Mouse (Mus musculus) CH12.LX (cell line): ENCODE data around the gene Ppp6r1. TPM values are rescaled to one million over a fixed set of nuclear protein-coding genes. Genes with fewer than 3 reads are reported as not detected.

Experiments
- DNase-seq: peaks from one replicate; pipeline ENCODE4 v3.0.0-alpha.2; 2013; ENCODE audit errors: extremely low read depth
- H3K27ac ChIP-seq: 2 replicates; pipeline ENCODE4 v1.5.1; 2012; ENCODE audit warnings: low read depth, mild to moderate bottlenecking, control low read depth, moderate library complexity; ENCODE audit not compliant: insufficient read depth
- H3K27me3 ChIP-seq: replicated peaks from 2 replicates; pipeline ENCODE3; 2012; ENCODE audit warnings: inconsistent platforms
- H3K36me3 ChIP-seq, 2 experiments: replicated peaks in 1 of 2; 2 replicates each; pipeline versions ENCODE3 to v1.6.1; 2012; ENCODE audit warnings: inconsistent platforms in 1 of 2, low read length in 1 of 2, mild to moderate bottlenecking in 1 of 2, mixed read lengths in 1 of 2, moderate library complexity in 1 of 2; ENCODE audit not compliant: control insufficient read depth in 1 of 2, insufficient read depth in 1 of 2
- H3K4me1 ChIP-seq, 2 experiments: 2 replicates each; pipeline ENCODE4 v1.6.1; 2012; ENCODE audit warnings: inconsistent platforms in 1 of 2, moderate library complexity in 1 of 2; ENCODE audit not compliant: insufficient read depth in 2 of 2, control insufficient read depth in 1 of 2
- H3K4me2 ChIP-seq: 2 replicates; pipeline ENCODE4 v1.6.1; 2012; ENCODE audit warnings: low read depth, mild to moderate bottlenecking, control low read depth; ENCODE audit not compliant: poor library complexity, insufficient read depth, severe bottlenecking
- H3K4me3 ChIP-seq, 3 experiments: fragments of 150-350 bp in 1 of 3; sonication (generic) in 1 of 3; replicated peaks in 1 of 3; 2 replicates each; pipeline versions ENCODE3 to v1.5.1; 2011 to 2012; ENCODE audit warnings: low read depth in 2 of 3, low read length in 2 of 3, mild to moderate bottlenecking in 2 of 3, moderate library complexity in 2 of 3, control low read depth in 1 of 3, improper control_type of control experiment in 1 of 3, inconsistent platforms in 1 of 3, mixed read lengths in 1 of 3; ENCODE audit not compliant: poor library complexity in 1 of 3
- H3K79me2 ChIP-seq: replicated peaks from 2 replicates; pipeline ENCODE4 v1.6.1; 2012; ENCODE audit warnings: mild to moderate bottlenecking, moderate library complexity; ENCODE audit not compliant: control insufficient read depth, poor library complexity, insufficient read depth, severe bottlenecking; ENCODE audit errors: extremely low read depth
- H3K9ac ChIP-seq: 2 replicates; pipeline ENCODE4 v1.6.1; 2012; ENCODE audit warnings: low read depth, mild to moderate bottlenecking, control low read depth, moderate library complexity; ENCODE audit not compliant: insufficient read depth
- H3K9me3 ChIP-seq: replicated peaks from 2 replicates; pipeline ENCODE3; 2012; ENCODE audit warnings: low read length, inconsistent platforms, mixed read lengths
- CHD1 ChIP-seq: IDR thresholded peaks from 2 replicates; pipeline ENCODE4 v1.6.1; 2012; ENCODE audit warnings: low read depth, low read length, improper control_type of control experiment, inconsistent platforms
- CTCF ChIP-seq, 2 experiments: IDR thresholded peaks in 1 of 2; conservative IDR thresholded peaks in 1 of 2; 2 replicates each; pipeline ENCODE4 v1.5.1; 2011 to 2012; ENCODE audit warnings: low read depth in 2 of 2, low read length in 2 of 2, improper control_type of control experiment in 1 of 2, inconsistent platforms in 1 of 2, mild to moderate bottlenecking in 1 of 2, moderate library complexity in 1 of 2
- E2F4 ChIP-seq: IDR thresholded peaks from 2 replicates; pipeline ENCODE4 v1.6.1; 2011; ENCODE audit warnings: low read depth, low read length, improper control_type of control experiment; ENCODE audit not compliant: insufficient replicate concordance
- ETS1 ChIP-seq: conservative IDR thresholded peaks from 2 replicates; pipeline ENCODE4 v1.6.1; 2012; ENCODE audit warnings: low read depth, mild to moderate bottlenecking, inconsistent platforms, low read length, improper control_type of control experiment, moderate library complexity
- HCFC1 ChIP-seq: IDR thresholded peaks from 2 replicates; pipeline ENCODE4 v1.6.1; 2012; ENCODE audit warnings: low read depth, mild to moderate bottlenecking, inconsistent platforms, low read length, improper control_type of control experiment
- IRF4 ChIP-seq: IDR thresholded peaks from 2 replicates; pipeline ENCODE4 v1.6.1; 2014; ENCODE audit warnings: low read depth, mild to moderate bottlenecking, inconsistent platforms, low read length, improper control_type of control experiment
- JUN ChIP-seq: IDR thresholded peaks from 2 replicates; pipeline ENCODE4 v1.6.1; 2011; ENCODE audit warnings: low read depth, mild to moderate bottlenecking, low read length, improper control_type of control experiment, moderate library complexity; ENCODE audit not compliant: insufficient read depth
- MAX ChIP-seq: IDR thresholded peaks from 2 replicates; pipeline ENCODE4 v1.6.1; 2011; ENCODE audit warnings: low read length, improper control_type of control experiment
- MXI1 ChIP-seq: IDR thresholded peaks from 2 replicates; pipeline ENCODE4 v1.6.1; 2011; ENCODE audit warnings: mild to moderate bottlenecking, low read depth, low read length, improper control_type of control experiment
- NRF1 ChIP-seq: IDR thresholded peaks from 2 replicates; pipeline ENCODE4 v1.6.1; 2014; ENCODE audit warnings: low read depth, mild to moderate bottlenecking, inconsistent platforms, low read length, improper control_type of control experiment, moderate library complexity
- PAX5 ChIP-seq: IDR thresholded peaks from 2 replicates; pipeline ENCODE4 v1.6.1; 2012; ENCODE audit warnings: low read length, inconsistent platforms, mixed read lengths
- RAD21 ChIP-seq: IDR thresholded peaks from 2 replicates; pipeline ENCODE4 v1.6.1; 2011; ENCODE audit warnings: low read depth, mild to moderate bottlenecking, low read length, improper control_type of control experiment, moderate library complexity
- SIN3A ChIP-seq: IDR thresholded peaks from 2 replicates; pipeline ENCODE4 v1.6.1; 2012; ENCODE audit warnings: low read length, improper control_type of control experiment, inconsistent platforms
- SMC3 ChIP-seq: IDR thresholded peaks from 2 replicates; pipeline ENCODE4 v1.6.1; 2011; ENCODE audit warnings: low read depth, low read length, improper control_type of control experiment
- TBP ChIP-seq: conservative IDR thresholded peaks from 2 replicates; pipeline ENCODE4 v1.6.1; 2011; ENCODE audit warnings: low read depth, low read length, improper control_type of control experiment
- UBTF ChIP-seq: IDR thresholded peaks from 2 replicates; pipeline ENCODE4 v1.6.1; 2012; ENCODE audit warnings: low read depth, mild to moderate bottlenecking, inconsistent platforms, low read length, improper control_type of control experiment, moderate library complexity
- USF1 ChIP-seq: IDR thresholded peaks from 2 replicates; pipeline ENCODE4 v1.6.1; 2014; ENCODE audit warnings: low read depth, mild to moderate bottlenecking, inconsistent platforms, low read length, improper control_type of control experiment
- USF2 ChIP-seq: conservative IDR thresholded peaks from 2 replicates; pipeline ENCODE4 v1.6.1; 2011; ENCODE audit warnings: low read depth, low read length, improper control_type of control experiment
- ZC3H11A ChIP-seq: IDR thresholded peaks from 2 replicates; pipeline ENCODE4 v1.6.1; 2012; ENCODE audit warnings: low read depth, mild to moderate bottlenecking, inconsistent platforms, low read length, improper control_type of control experiment
- ZKSCAN1 ChIP-seq: IDR thresholded peaks from 2 replicates; pipeline ENCODE4 v1.6.1; 2012; ENCODE audit warnings: low read depth, inconsistent platforms, low read length, improper control_type of control experiment, borderline replicate concordance
- ZNF384 ChIP-seq: IDR thresholded peaks from 2 replicates; pipeline ENCODE4 v1.6.1; 2012; ENCODE audit warnings: low read depth, low read length, improper control_type of control experiment, inconsistent platforms
- dilution Hi-C: fragments of 300-500 bp; cut with MboI; formaldehyde crosslinking; loops from 2 replicates; pipeline ENCODE4 v1.14.3; 2020; ENCODE audit warnings: low sequenced_read_pairs; ENCODE audit not compliant: extremely low pct_unique_long_range_greater_than_20kb, extremely low pct_ligation_motif_present
- in situ Hi-C: fragments of 300-500 bp; cut with MboI; formaldehyde crosslinking; loops from 3 replicates; pipeline ENCODE4 v1.14.3; 2019; ENCODE audit warnings: low sequenced_read_pairs, low pct_ligation_motif_present, low pct_unique_long_range_greater_than_20kb, mixed read lengths
- polyA plus RNA-seq: library from polyadenylated mRNA; unstranded; fragments of >175 nt; gene quantifications from 2 replicates; pipeline ENCODE4 v1.2.1, GENCODE M21; 2012; ENCODE audit warnings: low read depth; ENCODE audit not compliant: insufficient read length
- total RNA-seq, 2 experiments: library from RNA; depleted of rRNA; stranded (reverse); fragments of 300-350 nt in 1 of 2; fragments of >200 nt in 1 of 2; gene quantifications; 2 replicates each; pipeline ENCODE4 v1.2.3; 2012 to 2014

The Ppp6r1 gene
- total and polyA plus RNA-seq, 3 experiments, result 59.2 to 118 (median 85.6) TPM

DNA sequence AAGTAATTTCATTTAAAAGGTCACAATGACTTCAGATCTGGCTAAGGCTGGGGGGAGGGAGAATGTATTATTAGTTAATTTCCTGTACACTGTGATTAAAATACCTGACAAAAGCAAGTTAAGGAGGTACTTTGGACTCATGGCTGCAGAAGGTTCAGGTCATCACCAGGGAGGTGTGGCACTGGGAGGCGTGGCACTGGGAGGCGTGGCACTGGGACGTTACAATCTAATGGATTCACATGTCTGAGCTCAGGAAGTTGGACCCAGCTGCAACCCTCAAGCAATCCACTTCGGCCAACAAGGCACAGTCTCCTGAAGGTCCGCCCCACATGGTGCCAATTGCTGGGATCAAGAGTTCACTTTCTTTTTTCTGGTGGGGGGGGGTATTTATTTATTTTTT, 50.8 kb downstream of the Ppp6r1 start:
- Histone ChIP-seq H3K4me1 (0 out of 4 replicates have a peak, but pooled peaks cover 0 to 2% of the 10 kb centered on the region in 2 experiments), H3K4me2 (no peak overlapping the region), H3K4me3 (no peak overlapping the region), H3K9me3 (no peaks in the 10 kb centered on the region), H3K79me2 (no peaks in the 10 kb centered on the region), H3K27me3 (peaks cover 22% of the 10 kb centered on the region), H3K36me3 (no peaks in the 10 kb centered on the region), H3K9ac (no peak overlapping the region), H3K27ac (no peak overlapping the region)
- TF ChIP-seq MXI1, result no peak
- TF ChIP-seq RAD21, result no peak
- TF ChIP-seq USF2, result no peak
- TF ChIP-seq USF1, result no peak
- TF ChIP-seq E2F4, result no peak
- TF ChIP-seq SIN3A, result no peak
- TF ChIP-seq MAX, result no peak
- no peak for TF ChIP-seq UBTF
- dilution Hi-C loops, result no loop called here
- in situ Hi-C loops, result no loop called here
- no peak for DNase-seq

DNA sequence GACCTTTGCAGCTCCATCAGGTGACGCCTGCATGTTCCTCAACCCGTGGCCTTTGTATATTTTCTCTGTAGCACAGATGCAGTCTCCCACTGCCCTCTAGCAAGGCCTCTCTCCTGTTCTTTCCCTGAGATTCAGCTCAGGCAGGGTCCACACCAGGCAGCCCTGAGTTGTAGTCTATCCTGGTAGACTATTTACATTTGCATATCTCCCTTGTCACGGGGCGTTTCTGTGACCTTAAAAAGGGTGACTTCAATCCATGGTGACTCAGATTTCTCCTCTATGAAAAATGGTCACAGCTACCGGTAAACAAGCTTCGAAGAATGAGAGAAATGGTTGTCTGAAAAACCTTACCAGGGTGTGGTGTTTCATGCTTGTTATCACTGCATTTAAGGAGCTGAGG, 54.9 kb downstream of the Ppp6r1 start, which contains the start of gene Ptprh:
TSS of gene Ptprh (minus strand) at position 169 of the 400 bp plus-strand sequence.
- Histone ChIP-seq H3K36me3 (no peaks in the 10 kb centered on the region), H3K27ac (no peak within 1 kb of the TSS), H3K4me3 (no peak within 1 kb of the TSS), H3K9ac (no peak within 1 kb of the TSS), H3K4me2 (no peak within 1 kb of the TSS), H3K79me2 (no peaks in the 10 kb centered on the region), H3K9me3 (peaks cover 2% of the 10 kb centered on the region), H3K27me3 (peaks cover 8% of the 10 kb centered on the region), H3K4me1 (0 out of 4 replicates have a peak, but pooled peaks cover 0 to 2% of the 10 kb centered on the region in 2 experiments)
- dilution Hi-C loops (no loop called here), in situ Hi-C loops (no loop called here)
- DNase-seq, result no peak
- TF ChIP-seq E2F4, result no peak
- no peak for TF ChIP-seq IRF4
- no peak for TF ChIP-seq HCFC1
- TF ChIP-seq PAX5, result no peak
- no peak for TF ChIP-seq ETS1
- no peak for TF ChIP-seq SMC3
- TF ChIP-seq ZC3H11A, result no peak
- TF ChIP-seq JUN, result no peak
- no peak for TF ChIP-seq CTCF (conservative IDR thresholded peaks at IDR 0.05 in 1 of 2, IDR thresholded peaks at IDR 0.05 in 1 of 2; ENCODE audit: low read depth in 2 of 2, low read length in 2 of 2)
- no peak for TF ChIP-seq ZKSCAN1
- TF ChIP-seq SIN3A, result no peak
- no peak for TF ChIP-seq ZNF384
- TF ChIP-seq CHD1, result no peak
- TF ChIP-seq TBP, result no peak
- no peak for TF ChIP-seq NRF1
- no peak for TF ChIP-seq UBTF
